Mouse (Mus musculus): Measurements from ENCODE around the gene Kdm8.

DNA sequence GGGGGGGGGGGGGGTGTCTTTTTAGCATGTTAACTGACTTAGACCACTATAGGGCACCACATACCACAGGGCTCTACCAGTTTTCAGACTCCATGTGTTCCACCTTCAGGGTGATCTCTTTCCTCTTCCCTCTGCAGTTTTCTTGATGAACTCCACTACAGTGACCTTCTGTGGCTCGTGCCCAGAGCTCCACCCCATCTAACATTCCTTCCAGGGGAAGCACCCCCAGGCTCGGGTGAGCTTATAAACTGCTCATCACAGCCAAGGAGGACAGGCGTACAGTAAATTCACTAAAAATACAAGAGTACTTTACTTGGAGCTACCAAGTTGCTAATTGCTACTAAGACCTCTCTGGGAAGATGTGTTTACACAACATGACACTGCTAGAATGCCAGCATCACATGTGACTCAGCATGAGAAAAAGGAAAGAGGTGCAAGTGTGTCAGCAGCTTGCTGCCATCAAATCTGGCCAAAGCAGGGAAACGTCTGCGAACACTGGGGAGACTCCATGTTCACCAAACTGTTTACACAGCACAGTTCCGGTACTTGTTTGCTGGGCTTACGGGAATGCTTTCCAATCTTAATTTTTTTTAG is 34.0 kb downstream of the Kdm8 start:
- TF ChIP-seq CTCF (IDR thresholded peaks at IDR 0.05; ENCODE audit: control insufficient read depth, insufficient read depth, low read length) (no peak), POLR2A (IDR thresholded peaks at IDR 0.05; ENCODE audit: borderline replicate concordance, control insufficient read depth, low read depth, low read length) (no peak)

Measured in bone marrow, adult 2 months (tissue).